Mouse (Mus musculus) brain, embryonic 14.5 days (tissue): Measurements from ENCODE around the gene Snurf.

Experiments used
- CTCF ChIP-seq: fragments of 200-500 bp; IDR thresholded peaks from 2 replicates; pipeline ENCODE4 v1.5.1; 2012; ENCODE audit warnings: inconsistent platforms, mild to moderate bottlenecking, moderate library complexity, borderline replicate concordance; ENCODE audit not compliant: insufficient read depth, insufficient read length; ENCODE audit errors: extremely low read depth
- POLR2A ChIP-seq: fragments of 200-500 bp; IDR thresholded peaks from 2 replicates; pipeline ENCODE4 v1.6.1; 2012; ENCODE audit warnings: mild to moderate bottlenecking, inconsistent platforms, borderline replicate concordance; ENCODE audit not compliant: poor library complexity, insufficient read depth, insufficient read length, severe bottlenecking; ENCODE audit errors: extremely low read depth

- TF ChIP-seq POLR2A: peak; percentile 53; the same call in 1 of the 2 replicates
- TF ChIP-seq CTCF: no peak
Measured at GRCm38 (mm10) chr7:60004606-60005330, at the start of gene Snurf, which contains the start of gene Gm38393.
